Mouse (Mus musculus) kidney, embryonic 16.5 days (tissue): Measurements from ENCODE around the gene Papolg. TPM values are rescaled to one million over a fixed set of nuclear protein-coding genes. Genes with fewer than 3 reads are reported as not detected.

Source experiments
- ATAC-seq: fragments of 200-750 bp; cut with Nextera tagmentation; 2 replicates; pipeline ENCODE4 v1.8.0; 2017; ENCODE audit warnings: moderate TSS enrichment; ENCODE audit not compliant: low FRiP score, low TSS enrichment
- H3K27ac ChIP-seq: fragments of 300-500 bp; sonication (generic); 2 replicates; pipeline ENCODE4 v1.5.1; 2014; ENCODE audit warnings: low read length
- H3K27me3 ChIP-seq: fragments of 300-500 bp; sonication (generic); 2 replicates; pipeline ENCODE4 v1.6.1; 2014; ENCODE audit warnings: low read length, control low read depth, mixed read lengths; ENCODE audit not compliant: insufficient read depth
- H3K36me3 ChIP-seq: fragments of 300-500 bp; sonication (generic); 2 replicates; pipeline ENCODE4 v1.6.1; 2014; ENCODE audit warnings: low read length, control low read depth, mixed read lengths; ENCODE audit not compliant: insufficient read depth
- H3K4me1 ChIP-seq: fragments of 300-500 bp; sonication (generic); 2 replicates; pipeline ENCODE4 v1.6.1; 2014; ENCODE audit warnings: low read length, control low read depth, mixed read lengths; ENCODE audit not compliant: insufficient read depth
- H3K4me2 ChIP-seq: fragments of 300-500 bp; sonication (generic); replicated peaks from 2 replicates; pipeline ENCODE4 v1.6.1; 2014; ENCODE audit warnings: low read depth, low read length
- H3K4me3 ChIP-seq: fragments of 300-500 bp; sonication (generic); 2 replicates; pipeline ENCODE4 v1.5.1; 2014; ENCODE audit warnings: mild to moderate bottlenecking, low read length
- H3K9ac ChIP-seq: fragments of 300-500 bp; sonication (generic); replicated peaks from 2 replicates; pipeline ENCODE4 v1.6.1; 2014; ENCODE audit warnings: low read length
- H3K9me3 ChIP-seq: fragments of 300-500 bp; sonication (generic); 2 replicates; pipeline ENCODE4 v1.6.1; 2016; ENCODE audit warnings: low read length, control low read depth
- WGBS: fragments of 180-500 bp; shearing (Covaris S2); extraction: QIAGEN DNeasy Blood & Tissue Kit; methylation state at CpG from one replicate; pipeline ENCODE4 v1.1.7; 2014; 5-methylcytosine and 5-hydroxymethylcytosine counted together
- polyA plus RNA-seq: library from polyadenylated mRNA; unstranded; fragments of >200 nt; fragmentation: Nextera tagmentation; extraction: Ambion mirVana; gene quantifications from 2 replicates; pipeline ENCODE4 v1.2.1, GENCODE M21; 2015

Papolg gene
- polyA plus RNA-seq, 1 experiment from 2014 or later = 12.9 TPM

DNA sequence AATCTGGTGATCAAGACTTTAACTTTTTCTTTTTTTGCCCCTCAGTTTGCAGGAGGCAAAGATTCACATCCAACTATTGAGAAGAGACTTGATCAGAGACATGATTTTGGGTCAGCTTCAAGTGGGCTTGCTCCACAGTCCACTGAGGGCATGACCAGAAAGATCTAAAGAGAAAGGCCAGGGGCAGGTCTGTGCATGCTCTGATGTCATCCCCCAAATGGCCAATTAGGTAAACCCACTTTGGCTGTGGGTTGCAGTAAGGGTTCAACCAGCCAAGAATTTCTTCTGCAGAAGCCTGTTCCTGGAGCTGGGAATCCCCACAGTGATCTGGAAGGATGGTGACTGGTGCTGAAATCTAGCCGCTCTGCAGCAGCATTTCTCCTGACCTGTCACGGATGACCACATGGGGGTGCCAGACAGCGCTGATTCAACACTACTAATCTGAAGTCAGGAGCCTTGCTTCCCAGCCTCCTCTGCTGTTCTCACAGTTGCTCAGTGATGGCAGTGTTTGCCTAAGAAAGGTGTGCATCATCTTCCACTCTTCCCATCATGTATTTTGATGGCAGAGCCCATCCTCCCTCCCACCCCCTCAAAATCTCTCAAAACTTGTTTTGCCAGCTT is 39.8 kb downstream of the Papolg start:
- no peaks in the 10 kb centered on the region for H3K27me3 ChIP-seq
- H3K9ac ChIP-seq = no peak overlapping the region
- 14% methylated on average over 3 of the region's 3 CpGs for WGBS

DNA sequence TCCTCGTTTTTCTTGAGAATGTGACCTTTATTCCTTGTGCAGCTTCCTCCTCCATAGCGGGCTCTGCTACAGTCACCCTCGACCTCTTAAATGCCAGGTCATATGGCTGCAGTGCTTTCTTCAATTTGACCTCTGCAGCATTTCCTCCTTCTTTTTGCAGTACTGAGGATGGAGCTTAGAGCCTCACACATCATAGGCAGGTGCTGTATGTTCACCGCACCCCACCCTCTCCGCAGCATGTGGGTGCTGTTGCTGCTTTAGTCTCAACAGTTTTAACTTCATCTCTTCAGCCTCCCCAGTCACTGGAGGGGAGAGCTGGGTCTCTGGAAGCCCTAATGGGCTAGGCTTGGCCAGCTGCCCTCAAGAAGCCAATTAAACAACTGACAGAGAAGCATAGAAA is 41.7 kb downstream of the Papolg start:
- H3K36me3 ChIP-seq = peaks cover 12% of the 10 kb centered on the region; the same call in 1 of the 2 replicates
- no peak for ATAC-seq
- 64% methylated on average over 5 of the region's 5 CpGs for WGBS

More for the DNA sequence above, 39.8 kb downstream of the Papolg start:
- no peak overlapping the region for H3K4me2 ChIP-seq
- no peaks in the 10 kb centered on the region for H3K9me3 ChIP-seq
- no peaks in the 10 kb centered on the region for H3K4me1 ChIP-seq
- H3K27ac ChIP-seq = no peak overlapping the region
- peak; percentile 72; the same call in 1 of the 2 replicates for ATAC-seq
- H3K36me3 ChIP-seq = peaks cover 27% of the 10 kb centered on the region
- H3K4me3 ChIP-seq = no peak overlapping the region

DNA sequence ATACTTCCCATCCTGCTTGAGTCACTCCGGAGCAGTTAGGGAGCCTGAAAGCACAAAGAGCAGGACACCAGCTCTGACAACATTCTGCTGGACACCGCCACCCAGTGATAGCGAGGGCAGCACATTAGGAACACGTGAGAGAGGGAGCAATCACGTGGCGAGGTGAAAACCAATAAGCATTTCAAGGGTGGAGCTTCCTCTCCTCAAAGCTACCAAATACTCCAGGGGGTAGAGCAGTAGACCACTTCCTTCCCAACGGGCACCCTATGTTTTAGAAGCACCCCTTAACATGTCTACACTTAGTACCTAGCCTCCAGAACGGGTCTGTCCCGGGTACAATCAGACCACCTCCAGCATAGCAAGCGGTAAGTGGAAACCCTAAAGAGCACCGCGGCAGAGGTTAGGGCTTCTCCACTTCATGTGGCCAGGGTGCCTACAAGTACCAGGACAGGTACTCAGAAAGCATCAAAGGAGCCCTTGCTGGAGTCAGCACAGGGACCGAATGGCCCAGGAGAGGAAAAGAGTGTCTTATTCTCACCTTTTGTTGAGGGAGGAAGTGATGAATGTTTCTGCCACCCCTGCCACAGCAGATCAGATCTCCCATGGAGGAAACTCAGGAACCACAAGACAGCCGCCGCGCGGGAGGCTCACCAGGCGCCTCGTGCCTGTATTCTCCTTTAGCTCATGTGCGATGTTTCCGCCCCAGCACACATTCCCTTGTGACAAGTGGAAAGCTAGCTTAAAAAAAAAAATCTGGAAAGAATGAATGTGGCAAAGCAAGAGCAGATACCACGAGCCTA is 48.8 kb downstream of the Papolg start:
- Histone ChIP-seq H3K27me3 (no peaks in the 10 kb centered on the region), H3K36me3 (no peaks in the 10 kb centered on the region), H3K4me1 (no peaks in the 10 kb centered on the region), H3K9ac (no peak overlapping the region), H3K27ac (no peak overlapping the region), H3K4me2 (no peak overlapping the region), H3K9me3 (no peaks in the 10 kb centered on the region), H3K4me3 (no peak overlapping the region)
- WGBS = 75% methylated on average over 22 of the region's 22 CpGs
- no peak for ATAC-seq

More for the DNA sequence above, 41.7 kb downstream of the Papolg start:
- H3K4me2 ChIP-seq = no peak overlapping the region
- no peaks in the 10 kb centered on the region for H3K9me3 ChIP-seq
- H3K4me3 ChIP-seq = no peak overlapping the region
- H3K4me1 ChIP-seq = no peaks in the 10 kb centered on the region
- no peaks in the 10 kb centered on the region for H3K27me3 ChIP-seq
- no peak overlapping the region for H3K9ac ChIP-seq
- no peak overlapping the region for H3K27ac ChIP-seq

DNA sequence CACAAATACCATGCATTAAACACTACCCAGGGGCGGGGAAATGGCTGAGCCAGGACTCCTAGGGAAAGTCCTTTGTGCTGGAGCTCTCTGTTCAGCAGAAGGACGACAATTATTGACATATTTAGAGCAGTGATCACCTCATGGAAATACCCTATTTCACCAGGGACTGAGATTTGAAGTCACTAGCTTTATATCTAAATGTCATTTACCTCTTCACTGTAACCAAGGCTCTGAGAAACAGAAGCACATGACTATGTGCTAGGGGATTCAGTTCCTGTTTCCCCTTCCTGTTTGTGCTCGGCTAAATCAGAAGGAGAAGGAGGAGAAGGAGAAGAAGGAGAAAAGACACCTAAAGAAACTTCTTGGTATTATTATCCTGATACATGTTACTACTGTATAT is 71.8 kb downstream of the Papolg start:
- H3K4me2 ChIP-seq = no peak overlapping the region
- no peak overlapping the region for H3K4me3 ChIP-seq
- ATAC-seq = no peak
- H3K36me3 ChIP-seq = no peaks in the 10 kb centered on the region
- H3K9ac ChIP-seq = no peak overlapping the region
- H3K4me1 ChIP-seq = no peaks in the 10 kb centered on the region
- no peaks in the 10 kb centered on the region for H3K9me3 ChIP-seq
- WGBS = 72% methylated on average over 3 of the region's 3 CpGs
- H3K27ac ChIP-seq = no peak overlapping the region
- no peaks in the 10 kb centered on the region for H3K27me3 ChIP-seq

DNA sequence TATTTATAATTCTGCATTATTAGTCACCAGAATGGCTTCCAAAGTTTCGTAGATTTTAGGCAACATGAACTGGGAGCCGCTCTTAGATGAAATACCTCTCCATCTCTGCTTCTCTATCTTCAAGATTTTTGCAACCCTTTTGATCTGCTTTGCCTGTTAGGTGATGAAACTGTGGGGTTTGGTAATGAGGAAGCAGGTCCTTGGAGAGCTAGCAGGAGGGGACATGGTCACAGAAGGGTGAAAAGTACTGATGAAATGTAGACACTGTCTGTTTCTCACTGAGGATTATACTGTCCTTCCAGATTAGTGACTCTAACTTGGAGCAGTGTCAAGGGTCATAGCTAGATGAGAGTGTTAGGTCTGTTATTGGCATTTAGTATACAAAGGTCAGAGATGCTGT is 73.4 kb downstream of the Papolg start:
- 94% methylated on average over 2 of the region's 2 CpGs for WGBS

DNA sequence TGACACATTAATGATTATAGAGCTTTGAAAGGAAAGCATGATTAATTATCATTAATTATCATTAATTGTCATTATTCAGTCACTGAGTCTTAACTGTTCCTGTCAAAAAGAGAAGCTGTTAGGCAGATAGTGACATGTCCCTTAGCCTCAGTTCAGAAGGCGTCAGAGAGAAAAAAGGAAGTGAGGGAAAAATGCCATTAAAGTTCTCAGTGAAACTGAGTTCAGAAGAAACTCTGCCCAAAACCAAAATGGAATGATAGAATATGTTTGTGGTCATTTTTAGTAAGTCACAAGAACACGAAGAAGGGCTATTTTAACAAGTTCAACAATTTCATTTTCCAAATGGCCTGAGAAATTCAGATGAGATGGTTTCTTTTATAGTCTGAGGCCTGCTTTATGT is 74.1 kb downstream of the Papolg start:
- H3K27ac ChIP-seq = no peak overlapping the region
- no peak for ATAC-seq
- 73% methylated on average over 2 of the region's 2 CpGs for WGBS

More for the DNA sequence above, 73.4 kb downstream of the Papolg start:
- no peak overlapping the region for H3K9ac ChIP-seq
- ATAC-seq = no peak
- H3K27me3 ChIP-seq = no peaks in the 10 kb centered on the region
- H3K4me1 ChIP-seq = no peaks in the 10 kb centered on the region
- H3K9me3 ChIP-seq = no peaks in the 10 kb centered on the region
- no peak overlapping the region for H3K4me2 ChIP-seq
- no peak overlapping the region for H3K27ac ChIP-seq
- H3K36me3 ChIP-seq = no peaks in the 10 kb centered on the region
- no peak overlapping the region for H3K4me3 ChIP-seq

DNA sequence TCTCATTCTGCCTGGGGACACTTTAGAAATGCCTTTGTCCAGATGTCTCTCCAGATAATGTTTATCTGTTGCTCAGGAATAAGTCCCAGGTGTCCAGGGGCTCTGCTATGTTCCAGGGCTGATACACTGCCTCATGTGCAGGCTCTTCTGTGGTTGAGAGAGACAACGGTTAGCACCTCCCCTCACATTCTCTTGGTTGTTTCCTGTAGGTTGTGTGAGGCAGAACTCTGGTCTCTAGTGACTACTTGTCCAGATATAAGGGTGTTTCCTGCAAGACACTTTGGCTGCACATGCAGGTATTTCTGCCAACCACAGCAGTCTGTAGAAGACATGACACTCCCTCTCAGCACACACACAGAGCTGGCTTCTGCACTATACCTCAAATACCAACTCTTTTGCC is 76.3 kb downstream of the Papolg start:
- ATAC-seq = no peak
- H3K4me2 ChIP-seq = no peak overlapping the region
- H3K4me3 ChIP-seq = no peak overlapping the region
- H3K36me3 ChIP-seq = no peaks in the 10 kb centered on the region
- no peak overlapping the region for H3K9ac ChIP-seq
- H3K27me3 ChIP-seq = no peaks in the 10 kb centered on the region
- H3K4me1 ChIP-seq = no peaks in the 10 kb centered on the region
- H3K9me3 ChIP-seq = no peaks in the 10 kb centered on the region
- H3K27ac ChIP-seq = no peak overlapping the region
- 73% methylated on average over 1 of the region's 1 CpGs for WGBS

More for the DNA sequence above, 74.1 kb downstream of the Papolg start:
- H3K4me1 ChIP-seq = no peaks in the 10 kb centered on the region
- no peak overlapping the region for H3K4me3 ChIP-seq
- no peaks in the 10 kb centered on the region for H3K9me3 ChIP-seq
- no peaks in the 10 kb centered on the region for H3K27me3 ChIP-seq
- H3K9ac ChIP-seq = no peak overlapping the region
- no peaks in the 10 kb centered on the region for H3K36me3 ChIP-seq
- no peak overlapping the region for H3K4me2 ChIP-seq

Other genes with a start within 250 kb of the Papolg start
- 21.2 and 23.7 TPM in 2 replicates for gene Pus10, start 229.6 kb downstream of the Papolg start, polyA plus RNA-seq
- 24.5 and 29.8 TPM in 2 replicates for gene Pex13, start 229.3 kb downstream of the Papolg start, polyA plus RNA-seq
- gene Rel, start 124.3 kb downstream of the Papolg start, polyA plus RNA-seq = 0.60 and 0.76 TPM in 2 replicates
- gene A830031A19Rik, start 179.8 kb upstream of the Papolg start, polyA plus RNA-seq = not detected in 2 replicates
- 2.8 and 3.1 TPM in 2 replicates for gene Bcl11a, start 182.8 kb upstream of the Papolg start, polyA plus RNA-seq